Mouse (Mus musculus) kidney, embryonic 16.5 days (tissue): ENCODE measurements around the gene Atp11a. TPM values are rescaled to one million over a fixed set of nuclear protein-coding genes. Genes with fewer than 3 reads are reported as not detected.

Experiments
- ATAC-seq: fragments of 200-750 bp; cut with Nextera tagmentation; 2 replicates; pipeline ENCODE4 v1.8.0; 2017; ENCODE audit warnings: moderate TSS enrichment; ENCODE audit not compliant: low FRiP score, low TSS enrichment
- H3K27ac ChIP-seq: fragments of 300-500 bp; sonication (generic); 2 replicates; pipeline ENCODE4 v1.5.1; 2014; ENCODE audit warnings: low read length
- H3K27me3 ChIP-seq: fragments of 300-500 bp; sonication (generic); 2 replicates; pipeline ENCODE4 v1.6.1; 2014; ENCODE audit warnings: low read length, control low read depth, mixed read lengths; ENCODE audit not compliant: insufficient read depth
- H3K36me3 ChIP-seq: fragments of 300-500 bp; sonication (generic); 2 replicates; pipeline ENCODE4 v1.6.1; 2014; ENCODE audit warnings: low read length, control low read depth, mixed read lengths; ENCODE audit not compliant: insufficient read depth
- H3K4me1 ChIP-seq: fragments of 300-500 bp; sonication (generic); 2 replicates; pipeline ENCODE4 v1.6.1; 2014; ENCODE audit warnings: low read length, control low read depth, mixed read lengths; ENCODE audit not compliant: insufficient read depth
- H3K4me2 ChIP-seq: fragments of 300-500 bp; sonication (generic); replicated peaks from 2 replicates; pipeline ENCODE4 v1.6.1; 2014; ENCODE audit warnings: low read depth, low read length
- H3K4me3 ChIP-seq: fragments of 300-500 bp; sonication (generic); 2 replicates; pipeline ENCODE4 v1.5.1; 2014; ENCODE audit warnings: mild to moderate bottlenecking, low read length
- H3K9ac ChIP-seq: fragments of 300-500 bp; sonication (generic); replicated peaks from 2 replicates; pipeline ENCODE4 v1.6.1; 2014; ENCODE audit warnings: low read length
- H3K9me3 ChIP-seq: fragments of 300-500 bp; sonication (generic); 2 replicates; pipeline ENCODE4 v1.6.1; 2016; ENCODE audit warnings: low read length, control low read depth
- WGBS: fragments of 180-500 bp; shearing (Covaris S2); extraction: QIAGEN DNeasy Blood & Tissue Kit; methylation state at CpG from one replicate; pipeline ENCODE4 v1.1.7; 2014; 5-methylcytosine and 5-hydroxymethylcytosine counted together
- polyA plus RNA-seq: library from polyadenylated mRNA; unstranded; fragments of >200 nt; fragmentation: Nextera tagmentation; extraction: Ambion mirVana; gene quantifications from 2 replicates; pipeline ENCODE4 v1.2.1, GENCODE M21; 2015

Atp11a gene
- polyA plus RNA-seq, 1 experiment from 2014 or later: 14.4 TPM

DNA sequence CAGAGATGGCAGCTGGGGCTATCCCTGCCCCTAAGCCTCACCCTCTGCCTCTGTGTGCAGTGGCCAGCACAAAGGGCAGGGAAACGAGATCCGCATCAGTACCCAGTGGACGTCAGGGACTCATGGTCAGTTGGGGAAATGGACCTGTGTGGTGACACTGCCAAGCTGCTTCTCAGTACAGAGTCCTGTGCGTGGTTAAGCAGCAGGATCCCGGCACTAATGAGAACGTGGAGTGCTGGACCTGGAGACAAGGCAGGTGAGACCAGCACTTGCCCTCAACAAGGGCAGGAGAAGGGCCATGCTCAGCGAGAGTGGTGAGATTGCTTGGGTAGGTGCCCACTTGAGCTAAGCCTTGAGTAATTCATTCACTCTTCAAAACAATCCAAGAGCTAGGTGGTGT lies 7.7 kb upstream of the Atp11a start:
- Histone ChIP-seq H3K27me3 (no peaks in the 10 kb centered on the region), H3K9me3 (peaks cover 3% of the 10 kb centered on the region; the same call in 1 of the 2 replicates), H3K27ac (no peak overlapping the region), H3K36me3 (no peaks in the 10 kb centered on the region), H3K4me1 (peaks cover 5% of the 10 kb centered on the region; the same call in 1 of the 2 replicates), H3K9ac (no peak overlapping the region), H3K4me3 (no peak overlapping the region), H3K4me2 (no peak overlapping the region)
- ATAC-seq: no peak
- 78% methylated on average over 7 of the region's 7 CpGs for WGBS

DNA sequence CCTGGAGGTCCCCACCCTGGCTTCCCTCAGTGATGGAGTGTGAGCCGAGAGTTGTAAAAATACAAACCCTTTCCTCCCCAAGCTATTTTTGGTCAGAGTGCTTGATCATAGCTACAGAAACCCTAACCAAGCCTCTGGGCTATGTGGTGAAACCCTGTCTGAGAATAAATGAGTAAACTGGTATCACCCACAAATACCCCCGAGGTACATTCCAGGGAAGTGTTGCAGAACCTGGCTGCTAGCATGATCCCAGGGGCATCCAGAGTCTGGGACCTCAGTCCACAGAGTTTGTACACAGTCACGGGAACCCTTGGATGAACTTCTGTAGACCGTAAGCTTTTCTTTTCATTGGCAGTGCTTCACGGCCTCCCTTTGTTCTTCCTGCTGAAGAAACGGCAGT lies 3.8 kb upstream of the Atp11a start:
- 25% methylated on average over 6 of the region's 6 CpGs for WGBS

DNA sequence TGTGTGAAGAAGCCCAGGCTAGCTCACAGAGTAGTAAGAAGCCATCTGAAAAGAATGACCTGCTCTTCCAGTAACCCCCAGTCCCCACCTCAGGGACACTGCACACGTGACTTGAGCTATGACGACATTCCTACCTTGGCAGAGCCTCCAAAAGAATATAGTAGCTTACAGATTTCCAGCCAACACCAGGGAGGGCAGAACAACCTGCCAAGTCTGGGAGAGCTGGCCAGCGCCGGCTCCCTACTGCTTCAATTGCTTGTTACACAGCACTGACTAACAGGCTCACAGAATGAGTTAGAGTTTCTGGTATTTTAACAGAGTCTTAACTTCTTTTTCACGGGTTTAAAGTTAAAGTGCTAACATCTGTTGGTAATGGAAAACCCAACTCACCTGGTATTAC lies 2.7 kb upstream of the Atp11a start:
- Histone ChIP-seq H3K27me3 (no peaks in the 10 kb centered on the region), H3K27ac (peak overlapping the region; percentile 40; the same call in 1 of the 2 replicates), H3K9ac (no peak overlapping the region), H3K4me3 (no peak overlapping the region), H3K4me2 (no peak overlapping the region), H3K4me1 (peaks cover 30% of the 10 kb centered on the region), H3K36me3 (no peaks in the 10 kb centered on the region), H3K9me3 (no peaks in the 10 kb centered on the region)
- WGBS: 71% methylated on average over 5 of the region's 5 CpGs
- ATAC-seq: no peak; the same call in 1 of the 2 replicates

More for the DNA sequence above, 3.8 kb upstream of the Atp11a start:
- H3K4me2 ChIP-seq: no peak overlapping the region
- H3K27ac ChIP-seq: peak overlapping the region; percentile 14; the same call in 1 of the 2 replicates
- H3K9me3 ChIP-seq: no peaks in the 10 kb centered on the region
- H3K36me3 ChIP-seq: no peaks in the 10 kb centered on the region
- H3K27me3 ChIP-seq: no peaks in the 10 kb centered on the region
- ATAC-seq: no peak
- no peak overlapping the region for H3K4me3 ChIP-seq
- H3K4me1 ChIP-seq: peaks cover 22% of the 10 kb centered on the region
- no peak overlapping the region for H3K9ac ChIP-seq

DNA sequence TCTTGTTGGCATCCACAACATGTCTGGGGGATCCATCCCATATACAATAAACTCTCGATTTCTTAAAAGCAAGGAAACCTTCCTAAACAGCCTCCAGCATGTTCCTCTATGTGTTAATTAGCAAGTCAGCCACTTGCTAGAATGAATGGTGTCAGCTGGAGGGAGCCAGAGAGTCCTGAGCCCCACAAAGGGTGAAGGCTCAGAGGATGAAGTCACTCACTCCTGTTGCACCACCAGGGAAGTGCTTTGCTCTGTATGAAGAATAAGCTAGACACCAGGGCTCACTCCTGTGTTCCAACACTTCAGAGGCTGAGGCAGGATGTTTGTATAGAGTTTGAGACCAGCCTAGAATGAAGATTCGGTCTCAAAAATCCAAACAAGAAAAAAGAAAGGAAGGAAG lies 1.5 kb upstream of the Atp11a start:
- Histone ChIP-seq H3K27ac (no peak overlapping the region), H3K4me2 (no peak overlapping the region), H3K4me1 (peaks cover 30% of the 10 kb centered on the region), H3K9me3 (no peaks in the 10 kb centered on the region), H3K4me3 (no peak overlapping the region), H3K36me3 (no peaks in the 10 kb centered on the region), H3K9ac (no peak overlapping the region), H3K27me3 (no peaks in the 10 kb centered on the region)
- WGBS: 63% methylated on average over 2 of the region's 2 CpGs
- ATAC-seq: no peak

DNA sequence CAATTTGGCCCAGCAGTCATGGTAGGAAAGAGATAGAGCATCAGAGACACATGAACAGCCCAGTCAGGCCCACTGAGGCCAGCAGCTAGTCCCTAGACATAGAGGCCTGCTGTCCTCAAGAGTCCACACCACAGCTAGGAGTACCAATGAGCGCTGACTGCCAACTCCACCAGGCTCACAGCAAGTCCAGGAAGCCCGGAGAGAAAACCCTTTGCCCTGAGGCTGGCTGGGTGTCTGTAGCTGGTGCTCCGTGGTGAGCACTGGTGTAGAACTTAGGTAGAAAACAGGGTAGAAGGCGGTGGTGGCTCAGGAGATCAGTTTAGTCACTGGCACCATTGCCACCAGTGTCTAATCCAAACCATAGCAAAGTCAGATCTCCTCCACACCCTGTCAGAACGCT lies 988 bp upstream of the Atp11a start:
- Histone ChIP-seq H3K9me3 (no peaks in the 10 kb centered on the region), H3K4me1 (peaks cover 30% of the 10 kb centered on the region), H3K27me3 (no peaks in the 10 kb centered on the region), H3K4me2 (no peak overlapping the region), H3K4me3 (no peak overlapping the region), H3K9ac (no peak overlapping the region), H3K36me3 (no peaks in the 10 kb centered on the region), H3K27ac (no peak overlapping the region)
- 77% methylated on average over 5 of the region's 5 CpGs for WGBS
- no peak for ATAC-seq

DNA sequence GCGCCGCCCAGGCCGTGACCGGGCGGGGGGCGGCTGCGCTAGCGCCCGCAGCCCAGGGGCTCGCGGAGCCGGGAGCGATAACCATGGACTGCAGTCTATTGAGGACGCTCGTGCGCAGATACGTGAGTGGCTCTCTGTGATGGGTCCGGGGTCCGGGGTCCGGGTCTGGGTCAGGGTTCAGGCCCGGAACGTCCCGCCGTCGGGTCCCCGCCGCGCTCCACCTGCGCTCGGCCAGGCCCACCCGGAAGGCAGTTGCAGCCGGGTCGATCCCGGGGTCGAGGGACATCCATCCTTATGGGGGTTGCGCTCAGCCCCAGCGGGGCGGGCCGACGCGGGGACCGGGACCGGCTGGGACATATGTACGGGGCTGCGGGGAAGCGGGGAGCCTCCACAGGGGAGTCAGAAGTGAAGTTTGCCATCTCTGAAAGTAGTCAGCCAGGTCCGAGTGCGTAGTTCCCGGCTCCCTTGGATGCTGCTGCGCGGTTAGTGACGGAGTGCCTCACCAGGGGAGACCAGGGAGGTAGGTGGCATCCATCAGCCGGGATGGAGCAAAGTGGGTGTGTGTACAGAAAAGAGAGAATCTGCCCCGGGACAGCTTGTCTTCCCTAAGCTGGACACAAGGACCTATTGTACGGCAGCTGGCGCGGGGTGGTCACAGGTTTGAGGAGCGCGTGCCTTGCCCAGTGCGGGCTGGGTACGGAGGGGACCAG lies 572 bp downstream of the Atp11a start:
- Histone ChIP-seq H3K4me3 (peak overlapping the region; percentile 82), H3K36me3 (no peaks in the 10 kb centered on the region), H3K9ac (peak overlapping the region; percentile 91), H3K9me3 (no peaks in the 10 kb centered on the region), H3K4me2 (peak overlapping the region; percentile 75), H3K27me3 (no peaks in the 10 kb centered on the region), H3K4me1 (peaks cover 30% of the 10 kb centered on the region), H3K27ac (peak overlapping the region; percentile 59; the same call in 1 of the 2 replicates)
- ATAC-seq: peak; percentile 46
- WGBS: under 1% methylated on average over 56 of the region's 61 CpGs

DNA sequence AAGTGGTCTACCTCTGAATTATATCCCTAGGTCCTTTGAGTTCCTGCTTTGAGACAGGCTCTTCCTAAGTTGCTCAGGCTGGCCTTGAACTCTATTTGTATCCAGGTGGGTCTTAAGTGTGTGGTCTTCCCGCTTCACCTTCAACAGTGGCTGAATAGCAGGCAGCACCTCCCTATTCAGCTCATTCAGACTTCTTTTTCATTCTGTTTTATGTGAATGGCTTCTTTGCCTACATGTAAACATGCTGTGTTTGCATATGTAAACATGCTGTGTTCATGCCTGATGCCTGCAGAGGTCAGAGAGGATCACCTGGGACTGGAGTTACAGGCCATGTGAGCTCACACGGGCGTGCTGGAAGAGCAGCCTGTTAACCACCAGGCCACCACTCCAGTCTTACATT lies 3.1 kb downstream of the Atp11a start:
- no peak for ATAC-seq
- Histone ChIP-seq H3K27ac (no peak overlapping the region), H3K27me3 (no peaks in the 10 kb centered on the region), H3K9ac (no peak overlapping the region), H3K36me3 (no peaks in the 10 kb centered on the region), H3K4me2 (no peak overlapping the region), H3K9me3 (no peaks in the 10 kb centered on the region), H3K4me3 (no peak overlapping the region), H3K4me1 (peaks cover 25% of the 10 kb centered on the region)
- WGBS: 87% methylated on average over 3 of the region's 3 CpGs

DNA sequence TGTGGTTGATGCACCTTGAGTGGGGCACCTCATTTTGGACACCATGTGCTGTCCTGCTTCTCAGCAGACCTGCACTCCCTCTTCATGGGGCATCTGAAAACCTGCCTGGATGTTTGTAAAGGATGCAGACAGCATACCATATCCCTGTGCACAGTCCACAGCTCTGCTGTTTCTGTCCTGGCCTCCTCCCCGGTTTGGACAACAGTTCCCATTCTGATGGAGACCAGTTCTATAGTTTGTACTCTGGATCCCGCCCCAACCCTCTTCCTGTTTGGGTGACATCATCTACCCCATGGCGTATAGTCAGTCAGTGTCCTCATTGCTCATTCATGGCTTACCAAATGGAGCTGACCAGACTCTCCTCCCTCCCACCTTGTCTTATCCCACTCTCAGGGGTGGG lies 5.1 kb downstream of the Atp11a start:
- Histone ChIP-seq H3K27ac (no peak overlapping the region), H3K4me2 (no peak overlapping the region), H3K27me3 (no peaks in the 10 kb centered on the region), H3K4me1 (peaks cover 13% of the 10 kb centered on the region), H3K36me3 (no peaks in the 10 kb centered on the region), H3K9ac (no peak overlapping the region), H3K4me3 (no peak overlapping the region), H3K9me3 (no peaks in the 10 kb centered on the region)
- 84% methylated on average over 3 of the region's 3 CpGs for WGBS
- ATAC-seq: no peak

DNA sequence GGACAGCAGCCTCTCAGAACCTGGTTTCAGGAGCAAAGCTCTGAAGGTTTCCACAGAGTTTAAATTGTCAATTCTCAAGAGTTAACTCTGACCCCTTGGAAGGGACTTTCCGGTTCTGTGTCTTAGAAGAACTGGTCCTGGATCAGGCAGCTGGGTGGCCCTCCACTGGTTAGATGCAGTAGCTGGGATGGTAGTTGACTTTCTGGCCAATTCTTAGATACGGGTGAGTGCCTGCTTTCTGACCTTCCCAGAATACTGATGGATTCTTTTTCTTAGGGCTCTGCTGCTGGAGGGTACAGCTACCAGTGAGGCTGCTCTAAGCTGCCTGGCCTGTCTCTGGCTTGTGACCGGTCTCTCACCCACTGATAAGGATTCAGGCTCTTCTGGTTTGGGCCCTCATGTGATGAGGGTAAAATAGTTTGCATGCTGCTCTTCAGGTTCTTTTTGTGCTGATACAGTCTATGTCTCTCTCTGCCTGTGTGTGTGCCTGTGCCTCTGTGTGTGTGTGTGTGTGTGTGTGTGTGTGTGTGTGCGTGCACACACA lies 6.8 kb downstream of the Atp11a start:
- ATAC-seq: 0 out of 2 replicates have a peak, but pooled peaks have one; percentile 43
- Histone ChIP-seq H3K36me3 (no peaks in the 10 kb centered on the region), H3K27ac (peak overlapping the region; percentile 23; the same call in 1 of the 2 replicates), H3K9ac (no peak overlapping the region), H3K27me3 (no peaks in the 10 kb centered on the region), H3K4me1 (peaks cover 4% of the 10 kb centered on the region; the same call in 1 of the 2 replicates), H3K4me2 (no peak overlapping the region), H3K4me3 (no peak overlapping the region), H3K9me3 (no peaks in the 10 kb centered on the region)
- WGBS: 71% methylated on average over 4 of the region's 4 CpGs

DNA sequence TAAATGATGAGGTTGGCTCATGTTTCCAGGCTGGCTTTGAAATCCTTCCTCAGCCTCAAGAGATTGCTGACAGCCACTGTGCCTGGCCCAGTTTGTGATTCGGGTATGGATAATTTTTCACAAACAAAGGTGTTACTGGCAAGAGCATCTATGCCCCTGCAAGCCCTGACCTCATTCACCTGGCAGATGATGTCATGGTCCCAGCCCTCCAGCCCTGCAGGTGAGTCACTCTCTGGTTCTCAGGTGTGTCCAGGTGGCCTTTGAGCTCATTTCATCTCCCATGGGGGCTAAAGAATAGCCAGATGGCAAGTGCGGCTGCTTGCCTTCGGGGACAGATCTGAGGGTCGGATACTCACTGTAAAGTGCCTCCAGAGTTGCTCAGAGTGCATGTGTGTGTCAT lies 8.2 kb downstream of the Atp11a start:
- Histone ChIP-seq H3K27ac (no peak overlapping the region), H3K9ac (no peak overlapping the region), H3K4me2 (no peak overlapping the region), H3K4me1 (no peaks in the 10 kb centered on the region), H3K27me3 (no peaks in the 10 kb centered on the region), H3K4me3 (no peak overlapping the region), H3K36me3 (no peaks in the 10 kb centered on the region), H3K9me3 (no peaks in the 10 kb centered on the region)
- no peak for ATAC-seq
- 84% methylated on average over 4 of the region's 4 CpGs for WGBS
